Mouse (Mus musculus): ENCODE results near the gene Pomgnt1. TPM values are rescaled to one million over a fixed set of nuclear protein-coding genes. Genes with fewer than 3 reads are reported as not detected.

The Pomgnt1 gene
- polyA plus RNA-seq, 1 experiment, result 72.7 TPM

- DNase-seq (ENCODE audit: low spot score), result no peak
Observed at GRCm38 (mm10) chr4:116173072-116173471, 49.4 kb downstream of the Pomgnt1 start, which contains the start of the genes 1700042G07Rik and Gm49337. Gene 1700042G07Rik, plus strand, starts transcription at chr4:116173372. Gene Gm49337, plus strand, starts transcription at chr4:116173384.

- DNase-seq (ENCODE audit: low spot score), result no peak
Observed at GRCm38 (mm10) chr4:116173752-116174151, 50.1 kb downstream of the Pomgnt1 start.

GRCm38 (mm10) chr4:116174466-116175116, 51.0 kb downstream of the Pomgnt1 start:
- DNase-seq (ENCODE audit: low spot score), result no peak

GRCm38 (mm10) chr4:116175136-116175535, 51.5 kb downstream of the Pomgnt1 start:
- DNase-seq (ENCODE audit: low spot score), result no peak

- no peak for DNase-seq (ENCODE audit: low spot score)
Observed at GRCm38 (mm10) chr4:116175711-116176542, 52.3 kb downstream of the Pomgnt1 start.

GRCm38 (mm10) chr4:116176543-116176988, 52.9 kb downstream of the Pomgnt1 start:
- DNase-seq (ENCODE audit: low spot score), result peak; percentile 59

- no peak for DNase-seq (ENCODE audit: low spot score)
Observed at GRCm38 (mm10) chr4:116177140-116177539, 53.5 kb downstream of the Pomgnt1 start.

- no peak for DNase-seq (ENCODE audit: low spot score)
Observed at GRCm38 (mm10) chr4:116182079-116182478, 58.4 kb downstream of the Pomgnt1 start.

GRCm38 (mm10) chr4:116182745-116183144, 59.1 kb downstream of the Pomgnt1 start:
- no peak for DNase-seq (ENCODE audit: low spot score)

GRCm38 (mm10) chr4:116185083-116185482, 61.4 kb downstream of the Pomgnt1 start:
- no peak for DNase-seq (ENCODE audit: low spot score)

- no peak for DNase-seq (ENCODE audit: low spot score)
Observed at GRCm38 (mm10) chr4:116192286-116192835, 68.7 kb downstream of the Pomgnt1 start.

- DNase-seq (ENCODE audit: low spot score), result no peak
Observed at GRCm38 (mm10) chr4:116193583-116194383, 70.1 kb downstream of the Pomgnt1 start.

GRCm38 (mm10) chr4:116198422-116198821, 74.8 kb downstream of the Pomgnt1 start:
- DNase-seq (ENCODE audit: low spot score), result no peak

GRCm38 (mm10) chr4:116204422-116204821, 80.8 kb downstream of the Pomgnt1 start:
- no peak for DNase-seq (ENCODE audit: low spot score)

- no peak for DNase-seq (ENCODE audit: low spot score)
Observed at GRCm38 (mm10) chr4:116206531-116206930, 82.9 kb downstream of the Pomgnt1 start.

- no peak for DNase-seq (ENCODE audit: low spot score)
Observed at GRCm38 (mm10) chr4:116208891-116209290, 85.3 kb downstream of the Pomgnt1 start.

Other genes starting within 250 kb of the Pomgnt1 start
- 0.04 TPM in 1 of 2 replicates, not detected in the other for gene Kncn, start 239.4 kb upstream of the Pomgnt1 start, polyA plus RNA-seq (2012; rRNA removed)
- gene 6430628N08Rik, start 233.2 kb upstream of the Pomgnt1 start, polyA plus RNA-seq (2012; rRNA removed), result not detected in 2 replicates
- gene Dmbx1, start 183.9 kb upstream of the Pomgnt1 start, polyA plus RNA-seq (2012; rRNA removed), result not detected in 2 replicates
- 11.9 and 14.2 TPM in 2 replicates for gene Faah, start 105.9 kb upstream of the Pomgnt1 start, polyA plus RNA-seq (2012; rRNA removed)
- gene Nsun4, start 70.0 kb upstream of the Pomgnt1 start, polyA plus RNA-seq (2012; rRNA removed), result 10.3 and 11.1 TPM in 2 replicates
- gene Uqcrh, start 48.8 kb upstream of the Pomgnt1 start, polyA plus RNA-seq (2012; rRNA removed), result 669 and 757 TPM in 2 replicates
- 25.8 and 26.4 TPM in 2 replicates for gene Lrrc41, start 48.6 kb upstream of the Pomgnt1 start, polyA plus RNA-seq (2012; rRNA removed)
- 1.1 and 1.3 TPM in 2 replicates for gene Rad54l, start 150 bp upstream of the Pomgnt1 start, polyA plus RNA-seq (2012; rRNA removed)
- gene Lurap1, start 27.5 kb downstream of the Pomgnt1 start, polyA plus RNA-seq (2012; rRNA removed), result 3.9 and 4.5 TPM in 2 replicates
- gene Tspan1, start 43.8 kb downstream of the Pomgnt1 start, polyA plus RNA-seq (2012; rRNA removed), result 0.62 and 0.83 TPM in 2 replicates
- gene 1700042G07Rik, start 49.5 kb downstream of the Pomgnt1 start, polyA plus RNA-seq (2012; rRNA removed), result not detected in 2 replicates
- not detected in 2 replicates for gene Gm49337, start 49.5 kb downstream of the Pomgnt1 start, polyA plus RNA-seq (2012; rRNA removed)
- 17.8 and 18.0 TPM in 2 replicates for gene Pik3r3, start 97.8 kb downstream of the Pomgnt1 start, polyA plus RNA-seq (2012; rRNA removed)

Measured in urinary bladder, adult 2 months (tissue).